Mouse (Mus musculus): ENCODE results near the gene Sgf29. TPM values are rescaled to one million over a fixed set of nuclear protein-coding genes. Genes with fewer than 3 reads are reported as not detected.

Sgf29 gene
- polyA plus RNA-seq, 1 experiment, result 31.4 TPM

DNA sequence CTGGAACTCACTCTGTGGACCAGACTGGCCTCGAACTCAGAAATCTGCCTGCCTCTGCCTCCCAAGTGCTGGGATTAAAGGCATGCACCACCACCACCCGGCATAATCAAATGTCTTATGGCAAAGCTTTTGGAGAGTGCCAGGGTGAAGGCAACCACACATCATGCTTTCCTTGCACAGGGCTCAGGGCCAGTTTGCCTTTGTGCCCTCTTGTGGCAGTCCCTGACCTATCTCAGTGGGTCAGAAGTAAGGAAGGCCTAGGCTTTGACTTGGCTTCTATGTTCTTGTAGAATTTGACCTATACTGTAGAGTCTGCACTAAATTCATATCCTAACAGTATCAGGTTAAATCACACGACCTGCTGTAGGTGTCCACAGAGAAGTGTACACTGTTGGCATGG, 32.4 kb upstream of the Sgf29 start:
- H3K36me3 ChIP-seq (ENCODE audit: control insufficient read depth, insufficient read depth, low read length), result no peaks in the 10 kb centered on the region
- no peak overlapping the region for H3K4me3 ChIP-seq (ENCODE audit: extremely low read depth, insufficient read depth, insufficient read length)
- H3K27me3 ChIP-seq (ENCODE audit: control insufficient read depth, insufficient read depth, low read length), result no peaks in the 10 kb centered on the region
- no peaks in the 10 kb centered on the region for H3K4me1 ChIP-seq (ENCODE audit: control insufficient read depth, insufficient read depth, insufficient read length)
- DNase-seq (ENCODE audit: low read depth in 1 of 2, low spot score in 2 of 2), result no peak
- 76% methylated on average over 3 of the region's 3 CpGs for WGBS
- H3K27ac ChIP-seq (ENCODE audit: insufficient read depth, low read length), result no peak overlapping the region
- TF ChIP-seq POLR2A (IDR thresholded peaks at IDR 0.05; ENCODE audit: low read depth, low read length), result no peak
- TF ChIP-seq CTCF (IDR thresholded peaks at IDR 0.05; ENCODE audit: extremely low read depth, insufficient read depth, insufficient read length, insufficient replicate concordance), result no peak

DNA sequence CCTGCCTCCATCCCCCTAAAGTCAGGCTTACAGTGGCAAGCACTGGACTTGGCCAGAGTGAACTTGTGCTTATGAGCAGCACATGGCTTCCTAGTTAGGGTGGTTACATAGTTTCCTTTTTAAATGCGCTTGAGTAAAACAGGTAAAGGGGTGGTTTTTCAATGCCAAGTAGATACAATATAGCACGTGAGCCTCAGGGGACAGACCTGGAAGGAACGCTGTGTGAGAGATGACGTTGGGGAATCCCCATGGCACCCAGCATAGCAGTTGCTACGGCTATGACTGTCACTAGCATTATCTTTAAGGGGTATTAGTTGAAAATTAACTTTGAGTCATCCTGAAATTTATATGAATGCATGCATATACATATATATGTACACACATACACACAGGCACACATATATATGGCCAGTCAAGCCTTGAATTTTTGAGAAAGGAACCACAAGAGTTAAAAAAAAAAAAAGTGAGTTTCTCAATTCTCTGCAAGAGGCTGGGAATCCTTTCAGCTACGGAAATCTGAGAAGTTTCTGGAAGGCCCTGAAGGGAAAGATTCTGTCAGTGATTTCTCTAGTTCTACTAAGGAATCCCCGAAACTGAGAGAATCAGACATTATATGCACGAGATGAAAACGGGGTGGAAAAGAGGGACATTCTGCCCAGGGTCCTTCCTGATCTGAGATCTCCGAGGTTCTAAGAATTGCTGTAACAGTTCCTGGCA, 29.4 kb upstream of the Sgf29 start:
- no peaks in the 10 kb centered on the region for H3K27me3 ChIP-seq (ENCODE audit: control insufficient read depth, insufficient read depth, low read length)
- peak in 1 of 2 experiments; percentile 14 for DNase-seq (ENCODE audit: low read depth in 1 of 2, low spot score in 2 of 2)
- H3K4me1 ChIP-seq (ENCODE audit: control insufficient read depth, insufficient read depth, insufficient read length), result no peaks in the 10 kb centered on the region
- no peaks in the 10 kb centered on the region for H3K36me3 ChIP-seq (ENCODE audit: control insufficient read depth, insufficient read depth, low read length)
- no peak overlapping the region for H3K4me3 ChIP-seq (ENCODE audit: extremely low read depth, insufficient read depth, insufficient read length)
- TF ChIP-seq POLR2A (IDR thresholded peaks at IDR 0.05; ENCODE audit: low read depth, low read length), result no peak
- no peak for TF ChIP-seq CTCF (IDR thresholded peaks at IDR 0.05; ENCODE audit: extremely low read depth, insufficient read depth, insufficient read length, insufficient replicate concordance)
- no peak overlapping the region for H3K27ac ChIP-seq (ENCODE audit: insufficient read depth, low read length)
- 74% methylated on average over 10 of the region's 10 CpGs for WGBS

DNA sequence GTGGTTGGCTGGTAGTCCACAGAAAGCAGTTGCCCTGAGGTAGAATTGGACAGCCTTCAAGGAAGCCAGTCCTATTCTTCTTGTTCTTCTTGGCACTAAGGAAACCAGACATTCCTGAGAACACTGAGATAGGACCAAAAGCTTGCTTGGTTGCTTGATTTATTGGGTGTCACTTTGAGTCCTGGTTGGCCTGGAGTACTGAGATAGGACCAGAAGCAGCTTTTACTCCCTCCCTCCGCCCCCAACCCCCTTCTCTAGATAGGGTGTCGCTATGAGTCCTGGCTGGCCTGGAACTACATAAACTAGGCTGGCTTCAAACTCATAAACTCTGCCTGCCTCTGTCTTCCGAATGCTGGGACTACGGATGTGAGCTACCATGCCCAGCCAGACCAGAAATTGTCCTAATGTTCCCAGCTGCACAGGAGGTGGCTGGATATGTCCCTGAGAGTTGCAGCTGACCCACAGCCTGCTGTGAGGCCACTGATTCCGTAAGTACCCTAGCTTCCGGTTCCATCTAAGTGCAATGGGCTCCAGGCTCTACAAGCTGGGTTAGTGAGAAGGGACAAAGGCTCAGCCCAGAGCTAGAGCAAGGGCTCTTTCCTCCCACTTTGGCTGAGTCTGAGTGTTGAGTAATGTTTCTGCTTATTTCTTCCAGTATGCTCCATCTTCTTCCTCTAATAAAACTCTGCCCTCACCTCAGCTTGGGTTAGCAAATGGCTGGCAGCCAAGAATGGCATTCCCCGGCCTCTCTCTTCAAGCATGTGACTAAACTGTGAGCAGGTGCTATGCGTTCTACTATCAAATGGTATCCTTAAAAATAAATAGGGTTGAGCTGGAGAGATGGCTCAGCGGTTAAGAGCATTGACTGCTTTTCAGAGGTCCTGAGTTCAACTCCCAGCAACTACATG, 27.4 kb upstream of the Sgf29 start:
- 74% methylated on average over 9 of the region's 9 CpGs for WGBS
- Histone ChIP-seq H3K27me3 (ENCODE audit: control insufficient read depth, insufficient read depth, low read length) (no peaks in the 10 kb centered on the region), H3K27ac (ENCODE audit: insufficient read depth, low read length) (no peak overlapping the region), H3K4me3 (ENCODE audit: extremely low read depth, insufficient read depth, insufficient read length) (no peak overlapping the region), H3K4me1 (ENCODE audit: control insufficient read depth, insufficient read depth, insufficient read length) (no peaks in the 10 kb centered on the region; the same call in 1 of the 2 replicates), H3K36me3 (ENCODE audit: control insufficient read depth, insufficient read depth, low read length) (no peaks in the 10 kb centered on the region)
- no peak for TF ChIP-seq POLR2A (IDR thresholded peaks at IDR 0.05; ENCODE audit: low read depth, low read length)
- TF ChIP-seq CTCF (IDR thresholded peaks at IDR 0.05; ENCODE audit: extremely low read depth, insufficient read depth, insufficient read length, insufficient replicate concordance), result no peak
- DNase-seq (ENCODE audit: low read depth in 1 of 2, low spot score in 2 of 2), result no peak

DNA sequence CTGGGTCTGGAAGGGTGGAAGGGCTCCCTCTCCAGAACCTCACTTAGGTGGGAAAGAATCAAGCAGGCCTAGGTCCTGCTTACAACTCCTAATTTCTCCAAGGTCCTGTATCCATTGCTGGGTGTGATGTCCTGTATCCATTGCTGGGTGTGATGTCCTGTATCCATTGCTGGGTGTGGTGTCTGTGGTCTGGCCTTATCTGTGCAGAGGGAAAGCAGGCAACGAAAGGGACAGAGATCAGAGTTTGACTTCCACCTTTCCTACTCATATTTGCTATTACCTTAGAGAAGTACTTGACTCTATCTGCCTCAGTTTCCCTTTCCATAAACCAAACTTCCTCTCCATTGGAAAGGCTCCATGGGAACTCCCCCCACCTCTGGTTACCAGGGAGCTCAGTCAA, 25.7 kb upstream of the Sgf29 start:
- DNase-seq (ENCODE audit: low read depth in 1 of 2, low spot score in 2 of 2), result no peak
- Histone ChIP-seq H3K4me1 (ENCODE audit: control insufficient read depth, insufficient read depth, insufficient read length) (no peaks in the 10 kb centered on the region; the same call in 1 of the 2 replicates), H3K27me3 (ENCODE audit: control insufficient read depth, insufficient read depth, low read length) (no peaks in the 10 kb centered on the region), H3K27ac (ENCODE audit: insufficient read depth, low read length) (no peak overlapping the region), H3K4me3 (ENCODE audit: extremely low read depth, insufficient read depth, insufficient read length) (no peak overlapping the region), H3K36me3 (ENCODE audit: control insufficient read depth, insufficient read depth, low read length) (no peaks in the 10 kb centered on the region)
- no peak for TF ChIP-seq CTCF (IDR thresholded peaks at IDR 0.05; ENCODE audit: extremely low read depth, insufficient read depth, insufficient read length, insufficient replicate concordance)
- TF ChIP-seq POLR2A (IDR thresholded peaks at IDR 0.05; ENCODE audit: low read depth, low read length), result no peak
- WGBS, result 85% methylated on average over 1 of the region's 1 CpGs

DNA sequence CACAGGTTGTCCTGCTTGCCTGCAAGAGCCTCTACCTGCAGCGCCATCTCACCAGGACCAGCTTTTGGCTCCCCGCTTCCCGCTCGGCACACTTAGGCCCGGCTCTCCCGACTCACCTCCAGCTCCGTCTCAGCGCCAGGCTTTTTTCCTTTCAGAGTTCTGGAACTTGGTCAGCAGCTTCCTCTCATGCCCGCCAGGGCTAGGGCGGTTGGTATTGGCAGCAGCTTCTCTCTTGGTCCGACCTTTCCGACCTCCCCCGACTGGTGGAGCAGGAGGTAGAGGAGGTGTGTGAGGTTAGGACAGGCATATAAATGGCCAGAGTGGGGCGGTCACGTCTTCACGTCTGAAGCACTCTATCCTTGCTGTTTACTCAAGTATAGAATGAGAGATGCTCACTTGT, 24.3 kb upstream of the Sgf29 start:
- no peak for TF ChIP-seq CTCF (IDR thresholded peaks at IDR 0.05; ENCODE audit: extremely low read depth, insufficient read depth, insufficient read length, insufficient replicate concordance)
- TF ChIP-seq POLR2A (IDR thresholded peaks at IDR 0.05; ENCODE audit: low read depth, low read length), result no peak
- H3K27ac ChIP-seq (ENCODE audit: insufficient read depth, low read length), result no peak overlapping the region
- H3K36me3 ChIP-seq (ENCODE audit: control insufficient read depth, insufficient read depth, low read length), result no peaks in the 10 kb centered on the region
- H3K27me3 ChIP-seq (ENCODE audit: control insufficient read depth, insufficient read depth, low read length), result no peaks in the 10 kb centered on the region
- H3K4me3 ChIP-seq (ENCODE audit: extremely low read depth, insufficient read depth, insufficient read length), result peak overlapping the region; percentile 9; the same call in 1 of the 2 replicates
- DNase-seq (ENCODE audit: low read depth in 1 of 2, low spot score in 2 of 2), result no peak
- no peaks in the 10 kb centered on the region; the same call in 1 of the 2 replicates for H3K4me1 ChIP-seq (ENCODE audit: control insufficient read depth, insufficient read depth, insufficient read length)
- 88% methylated on average over 16 of the region's 16 CpGs for WGBS

DNA sequence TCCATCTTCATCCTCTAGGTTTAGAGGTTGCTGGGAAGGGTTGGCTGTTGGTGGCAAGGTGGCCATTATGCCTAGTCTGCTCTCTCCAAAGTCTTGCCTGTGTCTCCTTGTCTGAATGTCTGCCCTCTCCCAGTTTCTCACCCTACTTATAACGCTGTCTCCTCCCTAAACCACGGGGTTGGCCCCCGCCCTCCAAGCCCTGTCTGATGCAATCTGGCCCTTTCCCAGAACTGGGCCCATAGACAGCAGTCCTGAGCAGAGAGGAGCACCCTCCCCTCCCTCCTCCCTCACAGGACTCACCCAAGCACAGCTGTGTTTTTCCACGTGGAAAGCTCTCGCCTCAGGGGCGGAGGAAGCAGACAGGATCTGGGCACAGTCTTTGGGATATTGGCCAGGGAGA, 23.7 kb upstream of the Sgf29 start:
- TF ChIP-seq POLR2A (IDR thresholded peaks at IDR 0.05; ENCODE audit: low read depth, low read length) (no peak), CTCF (IDR thresholded peaks at IDR 0.05; ENCODE audit: extremely low read depth, insufficient read depth, insufficient read length, insufficient replicate concordance) (no peak)
- Histone ChIP-seq H3K36me3 (ENCODE audit: control insufficient read depth, insufficient read depth, low read length) (no peaks in the 10 kb centered on the region), H3K4me3 (ENCODE audit: extremely low read depth, insufficient read depth, insufficient read length) (0 out of 2 replicates have a peak overlapping the region, but pooled peaks have one; percentile 28), H3K27ac (ENCODE audit: insufficient read depth, low read length) (peak overlapping the region; percentile 66), H3K4me1 (ENCODE audit: control insufficient read depth, insufficient read depth, insufficient read length) (no peaks in the 10 kb centered on the region; the same call in 1 of the 2 replicates), H3K27me3 (ENCODE audit: control insufficient read depth, insufficient read depth, low read length) (no peaks in the 10 kb centered on the region)
- DNase-seq (ENCODE audit: low read depth in 1 of 2, low spot score in 2 of 2), result peak in 1 of 2 experiments; percentile 14
- 26% methylated on average over 6 of the region's 6 CpGs for WGBS

Measured in spleen, adult 2 months (tissue).